Mouse (Mus musculus): ENCODE measurements around the gene Scml2.
"Not testable (repeated sequence)": the region's sequence is repeated elsewhere in the genome, so short reads cannot be mapped to it uniquely, and the experiment has no call there.

The Scml2 gene

GRCm38 (mm10) chrX:161116893-161117292 is at the start of gene Scml2:
Scml2 (plus strand) TSS chrX:161117193.
- DNase-seq = not testable (repeated sequence)

GRCm38 (mm10) chrX:161075576-161075975 is 41.4 kb upstream of the Scml2 start:
- DNase-seq = not testable (repeated sequence)

- DNase-seq = peak; percentile 45
Observed at GRCm38 (mm10) chrX:161162314-161163068, 45.5 kb downstream of the Scml2 start.

GRCm38 (mm10) chrX:161163069-161163416 is 46.0 kb downstream of the Scml2 start:
- DNase-seq = no peak

GRCm38 (mm10) chrX:161287156-161287555 is 170.2 kb downstream of the Scml2 start, which contains the start of gene Gm15262:
Gm15262 (plus strand) TSS chrX:161287456.
- DNase-seq = not testable (repeated sequence)
